Mouse (Mus musculus) heart, adult 2 months (tissue): Measurements from ENCODE around the gene Trip6. TPM values are rescaled to one million over a fixed set of nuclear protein-coding genes. Genes with fewer than 3 reads are reported as not detected.

Experiments
- DNase-seq, 2 experiments: peaks; one replicate each; pipeline ENCODE4 v3.0.0; 2021
- H3K27ac ChIP-seq: fragments of 200-600 bp; 2 replicates; pipeline ENCODE4 v1.8.1; 2022
- H3K27me3 ChIP-seq: fragments of 200-500 bp; 2 replicates; pipeline ENCODE4 v1.6.1; 2012; ENCODE audit warnings: mild to moderate bottlenecking, low read length, inconsistent platforms, mixed read lengths; ENCODE audit not compliant: control insufficient read depth, insufficient read depth
- H3K36me3 ChIP-seq: fragments of 200-500 bp; 2 replicates; pipeline ENCODE4 v1.6.1; 2012; ENCODE audit warnings: low read length, inconsistent platforms; ENCODE audit not compliant: control insufficient read depth, insufficient read depth
- H3K4me1 ChIP-seq: fragments of 200-500 bp; 2 replicates; pipeline ENCODE4 v1.6.1; 2011; ENCODE audit warnings: low read length; ENCODE audit not compliant: control insufficient read depth, insufficient read depth
- H3K4me3 ChIP-seq: fragments of 200-600 bp; 2 replicates; pipeline ENCODE4 v1.8.1; 2022
- H3K79me2 ChIP-seq: fragments of 200-500 bp; replicated peaks from 2 replicates; pipeline ENCODE4 v1.6.1; 2012; ENCODE audit warnings: mild to moderate bottlenecking, inconsistent platforms, low read length, moderate library complexity, mixed read lengths; ENCODE audit not compliant: control insufficient read depth, insufficient read depth
- H3K9ac ChIP-seq: fragments of 200-500 bp; 2 replicates; pipeline ENCODE4 v1.6.1; 2012; ENCODE audit warnings: low read depth, mild to moderate bottlenecking, control low read depth, inconsistent platforms, low read length, mixed read lengths
- CTCF ChIP-seq: fragments of 200-600 bp; IDR thresholded peaks from 2 replicates; pipeline ENCODE4 v1.8.1; 2022; ENCODE audit warnings: antibody characterized with exemption, mild to moderate bottlenecking, moderate library complexity
- EP300 ChIP-seq: fragments of 200-500 bp; IDR thresholded peaks from 2 replicates; pipeline ENCODE4 v1.6.1; 2011; ENCODE audit warnings: low read depth, low read length, control low read depth; ENCODE audit not compliant: insufficient read depth
- POLR2A ChIP-seq: fragments of 200-500 bp; IDR thresholded peaks from 2 replicates; pipeline ENCODE4 v1.6.1; 2011; ENCODE audit warnings: mild to moderate bottlenecking, low read depth, low read length, control low read depth; ENCODE audit not compliant: insufficient read depth
- WGBS: fragments of 180-500 bp; shearing (Covaris S2); methylation state at CpG from one replicate; pipeline ENCODE4 v1.1.7; 2018; 5-methylcytosine and 5-hydroxymethylcytosine counted together
- intact Hi-C: fragments of 180-260 bp; cut with DNase I; formaldehyde crosslinking; loops from one replicate; pipeline ENCODE4 v1.15.1; 2025
- polyA plus RNA-seq: library from polyadenylated mRNA; depleted of rRNA; stranded (reverse); fragments of >200 nt; gene quantifications from 2 replicates; pipeline ENCODE4 v1.2.3, GENCODE M21; 2012
- total RNA-seq, 2 experiments: library from RNA; stranded (reverse); gene quantifications; 2 replicates each; pipeline ENCODE4 v1.2.3; 2021

Trip6 gene
- total and polyA plus RNA-seq, 3 experiments, result 12.5 to 24.2 (median 13.6) TPM

- no peak overlapping the region for H3K4me3 ChIP-seq
- intact Hi-C loops, result loop anchor here (10.0 kb wide), 1 partner anchor 382 kb away; the partner anchor contains the start of gene Cldn15
Measured at GRCm38 (mm10) chr5:137346983-137347382, 32.8 kb upstream of the Trip6 start.

GRCm38 (mm10) chr5:137346388-137346787 is 32.2 kb upstream of the Trip6 start:
- 94% methylated on average over 1 of the region's 1 CpGs for WGBS

More at GRCm38 (mm10) chr5:137346983-137347382, 32.8 kb upstream of the Trip6 start:
- Histone ChIP-seq H3K27me3 (no peaks in the 10 kb centered on the region), H3K79me2 (no peaks in the 10 kb centered on the region; the same call in 1 of the 2 replicates), H3K4me1 (peaks cover 5% of the 10 kb centered on the region), H3K9ac (no peak overlapping the region), H3K36me3 (no peaks in the 10 kb centered on the region), H3K27ac (no peak overlapping the region)
- WGBS, result 84% methylated on average over 4 of the region's 4 CpGs
- DNase-seq, result no peak
- no peak for TF ChIP-seq CTCF
- TF ChIP-seq POLR2A, result no peak
- TF ChIP-seq EP300, result no peak

GRCm38 (mm10) chr5:137345821-137346220 is 31.6 kb upstream of the Trip6 start:
- DNase-seq, result no peak
- Histone ChIP-seq H3K36me3 (no peaks in the 10 kb centered on the region), H3K4me3 (no peak overlapping the region), H3K9ac (no peak overlapping the region), H3K4me1 (peaks cover 5% of the 10 kb centered on the region), H3K79me2 (no peaks in the 10 kb centered on the region; the same call in 1 of the 2 replicates), H3K27me3 (no peaks in the 10 kb centered on the region), H3K27ac (no peak overlapping the region; the same call in 1 of the 2 replicates)
- WGBS, result 17% methylated on average over 9 of the region's 9 CpGs
- no peak for TF ChIP-seq POLR2A
- no peak for TF ChIP-seq CTCF
- TF ChIP-seq EP300, result no peak
- intact Hi-C loops, result loop anchor here (10.0 kb wide), 1 partner anchor 381 kb away; the partner anchor contains the start of gene Cldn15

More at GRCm38 (mm10) chr5:137346388-137346787, 32.2 kb upstream of the Trip6 start:
- Histone ChIP-seq H3K79me2 (no peaks in the 10 kb centered on the region; the same call in 1 of the 2 replicates), H3K4me1 (peaks cover 5% of the 10 kb centered on the region), H3K27me3 (no peaks in the 10 kb centered on the region), H3K27ac (no peak overlapping the region; the same call in 1 of the 2 replicates), H3K9ac (no peak overlapping the region), H3K36me3 (no peaks in the 10 kb centered on the region), H3K4me3 (no peak overlapping the region)
- intact Hi-C loops, result loop anchor here (10.0 kb wide), 1 partner anchor 382 kb away; the partner anchor contains the start of gene Cldn15
- TF ChIP-seq EP300 (no peak), CTCF (no peak), POLR2A (no peak)
- DNase-seq, result no peak

GRCm38 (mm10) chr5:137343869-137344268 is 29.7 kb upstream of the Trip6 start:
- intact Hi-C loops, result loop anchor here (10.0 kb wide), 1 partner anchor 379 kb away; the partner anchor contains the start of gene Cldn15
- H3K4me1 ChIP-seq, result peaks cover 11% of the 10 kb centered on the region

GRCm38 (mm10) chr5:137343412-137343811 is 29.2 kb upstream of the Trip6 start:
- TF ChIP-seq EP300 (no peak), CTCF (no peak), POLR2A (no peak)
- DNase-seq, result no peak
- H3K79me2 ChIP-seq, result no peaks in the 10 kb centered on the region
- H3K27ac ChIP-seq, result no peak overlapping the region
- H3K36me3 ChIP-seq, result no peaks in the 10 kb centered on the region
- H3K4me1 ChIP-seq, result peaks cover 11% of the 10 kb centered on the region
- intact Hi-C loops, result loop anchor here (10.0 kb wide), 1 partner anchor 379 kb away; the partner anchor contains the start of gene Cldn15
- 97% methylated on average over 5 of the region's 5 CpGs for WGBS
- no peaks in the 10 kb centered on the region for H3K27me3 ChIP-seq
- no peak overlapping the region for H3K4me3 ChIP-seq
- H3K9ac ChIP-seq, result no peak overlapping the region

More at GRCm38 (mm10) chr5:137343869-137344268, 29.7 kb upstream of the Trip6 start:
- Histone ChIP-seq H3K27ac (no peak overlapping the region), H3K9ac (no peak overlapping the region), H3K4me3 (no peak overlapping the region), H3K36me3 (no peaks in the 10 kb centered on the region), H3K79me2 (no peaks in the 10 kb centered on the region), H3K27me3 (no peaks in the 10 kb centered on the region)
- TF ChIP-seq EP300 (no peak), CTCF (peak; percentile 23; the same call in 1 of the 2 replicates), POLR2A (no peak)
- no peak for DNase-seq

GRCm38 (mm10) chr5:137342407-137343012 is 28.3 kb upstream of the Trip6 start:
- no peak overlapping the region for H3K4me3 ChIP-seq
- DNase-seq, result no peak
- H3K4me1 ChIP-seq, result peaks cover 12% of the 10 kb centered on the region
- intact Hi-C loops, result loop anchor here (10.0 kb wide), 1 partner anchor 378 kb away; the partner anchor contains the start of gene Cldn15
- no peak overlapping the region for H3K27ac ChIP-seq
- no peak overlapping the region for H3K9ac ChIP-seq
- no peaks in the 10 kb centered on the region for H3K36me3 ChIP-seq
- 56% methylated on average over 7 of the region's 7 CpGs for WGBS
- TF ChIP-seq POLR2A, result no peak
- TF ChIP-seq CTCF, result no peak
- no peak for TF ChIP-seq EP300
- no peaks in the 10 kb centered on the region for H3K27me3 ChIP-seq
- no peaks in the 10 kb centered on the region for H3K79me2 ChIP-seq
